Mouse (Mus musculus): ENCODE data around the gene Acot2. TPM values are rescaled to one million over a fixed set of nuclear protein-coding genes. Genes with fewer than 3 reads are reported as not detected.

The Acot2 gene
- polyA plus RNA-seq, 1 experiment from 2014 or later, result 21.9 TPM

GRCm38 (mm10) chr12:83951711-83952575, 35.7 kb upstream of the Acot2 start:
- 67% methylated on average over 32 of the region's 32 CpGs for WGBS
- Histone ChIP-seq H3K36me3 (peaks cover 30% of the 10 kb centered on the region), H3K27ac (0 out of 2 replicates have a peak overlapping the region, but pooled peaks have one; percentile 83)

GRCm38 (mm10) chr12:83958278-83958677, 29.4 kb upstream of the Acot2 start:
- no peak for ATAC-seq (ENCODE audit: insufficient number of reproducible peaks, insufficient read depth, low FRiP score, low TSS enrichment, low read depth)
- Histone ChIP-seq H3K27me3 (no peaks in the 10 kb centered on the region), H3K9me3 (no peaks in the 10 kb centered on the region), H3K4me1 (replicated peaks) (0 out of 2 replicates have a peak, but pooled peaks cover 4% of the 10 kb centered on the region), H3K9ac (replicated peaks) (no peak overlapping the region), H3K36me3 (peaks cover 26% of the 10 kb centered on the region), H3K4me2 (no peak overlapping the region), H3K4me3 (replicated peaks) (no peak overlapping the region), H3K27ac (no peak overlapping the region)
- WGBS, result 95% methylated on average over 9 of the region's 9 CpGs

More at GRCm38 (mm10) chr12:83951711-83952575, 35.7 kb upstream of the Acot2 start:
- Histone ChIP-seq H3K4me3 (replicated peaks) (peak overlapping the region; percentile 91), H3K27me3 (no peaks in the 10 kb centered on the region), H3K4me2 (peak overlapping the region; percentile 95), H3K4me1 (replicated peaks) (peaks cover 25% of the 10 kb centered on the region), H3K9ac (replicated peaks) (peak overlapping the region; percentile 84), H3K9me3 (0 out of 2 replicates have a peak, but pooled peaks cover 4% of the 10 kb centered on the region)
- ATAC-seq (ENCODE audit: insufficient number of reproducible peaks, insufficient read depth, low FRiP score, low TSS enrichment, low read depth), result no peak

GRCm38 (mm10) chr12:83965235-83965634, 22.4 kb upstream of the Acot2 start:
- H3K36me3 ChIP-seq, result no peaks in the 10 kb centered on the region
- no peaks in the 10 kb centered on the region for H3K9me3 ChIP-seq
- no peak overlapping the region for H3K27ac ChIP-seq
- H3K27me3 ChIP-seq, result no peaks in the 10 kb centered on the region
- H3K4me2 ChIP-seq, result no peak overlapping the region
- no peaks in the 10 kb centered on the region for H3K4me1 ChIP-seq (replicated peaks)
- no peak overlapping the region for H3K9ac ChIP-seq (replicated peaks)
- no peak overlapping the region for H3K4me3 ChIP-seq (replicated peaks)
- ATAC-seq (ENCODE audit: insufficient number of reproducible peaks, insufficient read depth, low FRiP score, low TSS enrichment, low read depth), result no peak
- 85% methylated on average over 7 of the region's 7 CpGs for WGBS

DNA sequence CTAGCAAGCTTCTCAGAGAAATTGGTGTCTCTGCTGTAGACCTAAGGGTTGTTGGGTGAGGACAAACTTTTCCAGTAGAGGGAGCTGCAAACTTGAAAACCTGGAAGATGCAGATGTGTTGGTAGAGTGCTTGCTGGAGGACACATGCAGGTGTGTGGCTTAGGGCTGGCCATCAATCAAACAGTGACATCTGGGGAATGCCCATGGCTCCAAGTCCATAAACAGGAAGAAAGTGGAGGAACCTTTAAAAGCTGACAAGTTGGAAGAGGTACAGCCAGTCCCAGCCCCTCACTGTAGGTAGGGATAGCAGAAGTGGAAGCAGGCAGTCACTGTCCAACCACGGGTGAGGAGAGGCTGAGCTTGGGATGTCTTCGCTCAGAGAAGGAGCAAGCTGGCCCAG, 15.5 kb upstream of the Acot2 start:
- H3K27me3 ChIP-seq, result no peaks in the 10 kb centered on the region
- no peak overlapping the region for H3K27ac ChIP-seq
- 55% methylated on average over 2 of the region's 2 CpGs for WGBS
- no peaks in the 10 kb centered on the region for H3K36me3 ChIP-seq
- no peaks in the 10 kb centered on the region for H3K4me1 ChIP-seq (replicated peaks)
- H3K4me2 ChIP-seq, result no peak overlapping the region
- no peak overlapping the region for H3K4me3 ChIP-seq (replicated peaks)
- H3K9me3 ChIP-seq, result peaks cover 7% of the 10 kb centered on the region; the same call in 1 of the 2 replicates
- no peak overlapping the region for H3K9ac ChIP-seq (replicated peaks)
- ATAC-seq (ENCODE audit: insufficient number of reproducible peaks, insufficient read depth, low FRiP score, low TSS enrichment, low read depth), result no peak

- Histone ChIP-seq H3K9ac (replicated peaks) (no peak overlapping the region), H3K36me3 (no peaks in the 10 kb centered on the region), H3K4me3 (replicated peaks) (no peak overlapping the region), H3K4me1 (replicated peaks) (no peaks in the 10 kb centered on the region), H3K27me3 (no peaks in the 10 kb centered on the region), H3K4me2 (no peak overlapping the region), H3K27ac (no peak overlapping the region), H3K9me3 (peaks cover 7% of the 10 kb centered on the region; the same call in 1 of the 2 replicates)
- 85% methylated on average over 6 of the region's 6 CpGs for WGBS
- no peak for ATAC-seq (ENCODE audit: insufficient number of reproducible peaks, insufficient read depth, low FRiP score, low TSS enrichment, low read depth)
These were observed 8.8 kb upstream of the Acot2 start for GRCm38 (mm10) chr12:83978862-83979261.

- 85% methylated on average over 4 of the region's 4 CpGs for WGBS
These were observed 6.0 kb upstream of the Acot2 start for GRCm38 (mm10) chr12:83981615-83982014.

GRCm38 (mm10) chr12:83984752-83985151, 2.9 kb upstream of the Acot2 start, which contains the start of gene Heatr4:
Gene Heatr4, minus strand, starts transcription at chr12:83984852.
- Histone ChIP-seq H3K4me3 (replicated peaks) (no peak within 1 kb of the TSS), H3K36me3 (no peaks in the 10 kb centered on the region), H3K27me3 (no peaks in the 10 kb centered on the region), H3K4me1 (replicated peaks) (peaks cover 11% of the 10 kb centered on the region), H3K9me3 (0 out of 2 replicates have a peak, but pooled peaks cover 4% of the 10 kb centered on the region), H3K9ac (replicated peaks) (no peak within 1 kb of the TSS), H3K4me2 (no peak within 1 kb of the TSS), H3K27ac (no peak within 1 kb of the TSS)
- no peak for ATAC-seq (ENCODE audit: insufficient number of reproducible peaks, insufficient read depth, low FRiP score, low TSS enrichment, low read depth)
- 71% methylated on average over 4 of the region's 4 CpGs for WGBS

More at GRCm38 (mm10) chr12:83981615-83982014, 6.0 kb upstream of the Acot2 start:
- Histone ChIP-seq H3K4me3 (replicated peaks) (no peak overlapping the region), H3K36me3 (no peaks in the 10 kb centered on the region), H3K4me2 (no peak overlapping the region), H3K9me3 (no peaks in the 10 kb centered on the region), H3K4me1 (replicated peaks) (peaks cover 3% of the 10 kb centered on the region), H3K9ac (replicated peaks) (no peak overlapping the region), H3K27me3 (no peaks in the 10 kb centered on the region), H3K27ac (no peak overlapping the region)
- no peak for ATAC-seq (ENCODE audit: insufficient number of reproducible peaks, insufficient read depth, low FRiP score, low TSS enrichment, low read depth)

GRCm38 (mm10) chr12:83987242-83987582, 449 bp upstream of the Acot2 start:
- 0 out of 2 replicates have a peak, but pooled peaks cover 4% of the 10 kb centered on the region for H3K9me3 ChIP-seq
- peaks cover 11% of the 10 kb centered on the region for H3K4me1 ChIP-seq (replicated peaks)
- H3K4me3 ChIP-seq (replicated peaks), result peak overlapping the region; percentile 59
- H3K36me3 ChIP-seq, result no peaks in the 10 kb centered on the region
- no peaks in the 10 kb centered on the region for H3K27me3 ChIP-seq
- peak overlapping the region; percentile 95 for H3K27ac ChIP-seq
- H3K4me2 ChIP-seq, result peak overlapping the region; percentile 61
- H3K9ac ChIP-seq (replicated peaks), result 0 out of 2 replicates have a peak overlapping the region, but pooled peaks have one; percentile 81
- WGBS, result 38% methylated on average over 8 of the region's 8 CpGs
- ATAC-seq (ENCODE audit: insufficient number of reproducible peaks, insufficient read depth, low FRiP score, low TSS enrichment, low read depth), result no peak

DNA sequence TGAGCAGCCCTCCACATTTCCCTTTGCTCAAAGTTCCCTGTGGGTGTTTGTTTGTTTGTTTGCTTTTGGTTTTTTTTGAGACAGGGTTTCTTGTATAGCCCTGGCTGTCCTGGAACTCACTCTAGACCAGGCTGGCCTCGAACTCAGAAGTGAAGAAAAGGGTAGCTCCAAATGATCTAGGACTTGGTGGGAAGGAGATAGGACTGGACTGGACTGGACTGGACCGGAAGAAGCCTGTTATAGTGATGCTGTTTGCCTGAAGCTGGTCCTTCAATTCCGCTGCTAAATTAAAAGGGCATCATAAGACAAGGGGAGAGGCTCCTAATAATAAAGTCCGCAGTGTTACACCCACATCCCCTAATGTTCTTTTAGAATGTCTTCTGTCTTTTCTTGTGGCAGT, 822 bp downstream of the Acot2 start:
- H3K27me3 ChIP-seq, result no peaks in the 10 kb centered on the region
- 0 out of 2 replicates have a peak, but pooled peaks have one; percentile 36 for ATAC-seq (ENCODE audit: insufficient number of reproducible peaks, insufficient read depth, low FRiP score, low TSS enrichment, low read depth)
- H3K4me1 ChIP-seq (replicated peaks), result peaks cover 11% of the 10 kb centered on the region
- peak overlapping the region; percentile 95 for H3K27ac ChIP-seq
- H3K9ac ChIP-seq (replicated peaks), result peak overlapping the region; percentile 81
- H3K36me3 ChIP-seq, result peaks cover 4% of the 10 kb centered on the region; the same call in 1 of the 2 replicates
- 63% methylated on average over 4 of the region's 4 CpGs for WGBS
- H3K4me2 ChIP-seq, result peak overlapping the region; percentile 61
- 0 out of 2 replicates have a peak, but pooled peaks cover 4% of the 10 kb centered on the region for H3K9me3 ChIP-seq
- peak overlapping the region; percentile 59 for H3K4me3 ChIP-seq (replicated peaks)

- Histone ChIP-seq H3K36me3 (peaks cover 7% of the 10 kb centered on the region; the same call in 1 of the 2 replicates), H3K4me2 (0 out of 2 replicates have a peak overlapping the region, but pooled peaks have one; percentile 6), H3K27ac (no peak overlapping the region), H3K9ac (replicated peaks) (no peak overlapping the region), H3K9me3 (0 out of 2 replicates have a peak, but pooled peaks cover 4% of the 10 kb centered on the region), H3K27me3 (no peaks in the 10 kb centered on the region), H3K4me1 (replicated peaks) (peaks cover 11% of the 10 kb centered on the region), H3K4me3 (replicated peaks) (no peak overlapping the region)
- no peak for ATAC-seq (ENCODE audit: insufficient number of reproducible peaks, insufficient read depth, low FRiP score, low TSS enrichment, low read depth)
- 96% methylated on average over 4 of the region's 4 CpGs for WGBS
These were observed 1.7 kb downstream of the Acot2 start for GRCm38 (mm10) chr12:83989378-83989777.

- peaks cover 9% of the 10 kb centered on the region; the same call in 1 of the 2 replicates for H3K36me3 ChIP-seq
- ATAC-seq (ENCODE audit: insufficient number of reproducible peaks, insufficient read depth, low FRiP score, low TSS enrichment, low read depth), result no peak
- WGBS, result 71% methylated on average over 2 of the region's 2 CpGs
These were observed 9.6 kb downstream of the Acot2 start for GRCm38 (mm10) chr12:83997221-83997620.

More at GRCm38 (mm10) chr12:83997221-83997620, 9.6 kb downstream of the Acot2 start:
- no peak overlapping the region for H3K4me3 ChIP-seq (replicated peaks)
- 0 out of 2 replicates have a peak, but pooled peaks cover 9% of the 10 kb centered on the region for H3K9me3 ChIP-seq
- no peak overlapping the region for H3K27ac ChIP-seq
- no peak overlapping the region for H3K4me2 ChIP-seq
- H3K9ac ChIP-seq (replicated peaks), result no peak overlapping the region
- H3K27me3 ChIP-seq, result no peaks in the 10 kb centered on the region
- H3K4me1 ChIP-seq (replicated peaks), result no peaks in the 10 kb centered on the region

Measured in limb, embryonic 12.5 days (tissue).